Comparison of ENCODE assay signal across 8 mouse cellular contexts in the genomic region with DNA sequence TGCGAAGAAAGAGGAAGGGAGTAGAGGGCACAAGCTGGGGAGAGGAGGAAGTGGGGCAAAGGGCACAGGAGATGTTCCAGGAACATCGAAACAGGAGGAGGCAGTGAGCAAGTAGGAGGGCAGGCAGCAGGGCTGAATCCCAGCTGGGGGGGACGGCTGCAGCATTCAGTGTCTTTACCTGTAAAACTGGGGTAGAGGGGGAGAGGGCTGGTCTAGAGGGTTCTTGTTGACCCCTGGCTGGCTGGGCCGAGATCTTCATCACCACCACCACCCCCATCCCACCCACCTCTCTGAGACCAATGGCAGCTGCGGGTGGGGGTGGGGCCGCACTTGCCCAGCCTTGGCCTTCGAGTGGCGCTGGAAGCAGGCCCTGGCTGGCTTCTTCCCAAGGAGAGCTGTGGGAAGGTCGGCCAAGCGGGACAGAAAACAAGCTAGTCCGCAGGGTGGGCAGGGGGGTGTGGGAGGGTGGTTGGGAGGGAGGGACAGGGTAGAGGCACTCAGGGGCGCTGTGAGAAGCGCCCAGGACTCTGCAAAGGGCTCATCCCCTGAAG. TPM values are rescaled to one million over a fixed set of nuclear protein-coding genes. Genes with fewer than 3 reads are reported as not detected.
DNase-seq lines count a peak whose midpoint lies in the region; ATAC-seq and TF ChIP-seq lines count a peak whose summit lies in the region.

Slc27a1 (plus strand) TSS at position 496 of the 551 bp plus-strand sequence.

- no peak; the same call in 1 of the 2 replicates for TF ChIP-seq POLR2A in heart, adult 2 months (IDR thresholded peaks at IDR 0.05; ENCODE audit: insufficient read depth, low read depth, low read length)

- TF ChIP-seq EP300 in heart, adult 2 months (IDR thresholded peaks at IDR 0.05; ENCODE audit: insufficient read depth, low read depth, low read length), result no peak

- intact Hi-C loops in heart, adult 2 months (cut with DNase I), result no loop called here

- H3K4me2 ChIP-seq in limb, embryonic 11.5 days (ENCODE audit: low read depth, severe bottlenecking), result peak within 1 kb of the TSS; percentile 86
- H3K4me2 ChIP-seq in midbrain, embryonic 13.5 days (replicated peaks), result peak within 1 kb of the TSS; percentile 82

- H3K79me2 ChIP-seq in heart, adult 2 months (replicated peaks; ENCODE audit: control insufficient read depth, insufficient read depth, low read length), result no peaks in the 10 kb centered on the region; the same call in 1 of the 2 replicates

- H3K4me1 ChIP-seq in heart, adult 2 months (ENCODE audit: control insufficient read depth, insufficient read depth, low read length), result peaks cover 4% of the 10 kb centered on the region
- peaks cover 8% of the 10 kb centered on the region; the same call in 1 of the 2 replicates for H3K4me1 ChIP-seq in limb, embryonic 11.5 days (ENCODE audit: control insufficient read depth, insufficient read depth, low read length)
- peaks cover 40% of the 10 kb centered on the region for H3K4me1 ChIP-seq in midbrain, embryonic 13.5 days (replicated peaks)

- no peaks in the 10 kb centered on the region for H3K36me3 ChIP-seq in heart, adult 2 months (ENCODE audit: control insufficient read depth, insufficient read depth, low read length)
- H3K36me3 ChIP-seq in limb, embryonic 11.5 days (ENCODE audit: control insufficient read depth, insufficient read depth, low read length), result no peaks in the 10 kb centered on the region
- no peaks in the 10 kb centered on the region for H3K36me3 ChIP-seq in midbrain, embryonic 13.5 days

- peak within 1 kb of the TSS; percentile 67 for H3K9ac ChIP-seq in heart, adult 2 months (ENCODE audit: low read depth, low read length)
- H3K9ac ChIP-seq in limb, embryonic 11.5 days (ENCODE audit: low read length), result peak within 1 kb of the TSS; percentile 48; the same call in 1 of the 2 replicates
- peak within 1 kb of the TSS; percentile 78 for H3K9ac ChIP-seq in midbrain, embryonic 13.5 days (replicated peaks)

- peak within 1 kb of the TSS; percentile 96 for H3K27ac ChIP-seq in heart, adult 2 months
- H3K27ac ChIP-seq in limb, embryonic 11.5 days (replicated peaks; ENCODE audit: low read depth, low read length), result peak within 1 kb of the TSS; percentile 50; the same call in 1 of the 2 replicates
- peak within 1 kb of the TSS; percentile 80 for H3K27ac ChIP-seq in midbrain, embryonic 13.5 days

- no peak for ATAC-seq in limb, embryonic 11.5 days (ENCODE audit: insufficient number of reproducible peaks, low FRiP score, low TSS enrichment, low read depth)
- ATAC-seq in midbrain, embryonic 13.5 days, result peak; percentile 3; the same call in 1 of the 2 replicates

- no peaks in the 10 kb centered on the region for H3K27me3 ChIP-seq in heart, adult 2 months (ENCODE audit: control insufficient read depth, insufficient read depth, low read length)
- H3K27me3 ChIP-seq in limb, embryonic 11.5 days (ENCODE audit: control insufficient read depth, insufficient read depth, low read length), result peaks cover 14% of the 10 kb centered on the region; the same call in 1 of the 2 replicates
- peaks cover 25% of the 10 kb centered on the region for H3K27me3 ChIP-seq in midbrain, embryonic 13.5 days

- no peak for TF ChIP-seq CTCF in heart, adult 2 months (IDR thresholded peaks at IDR 0.05)

- H3K9me3 ChIP-seq in limb, embryonic 11.5 days (ENCODE audit: control insufficient read depth, low read length), result peaks cover 4% of the 10 kb centered on the region; the same call in 1 of the 2 replicates
- peaks cover 4% of the 10 kb centered on the region; the same call in 1 of the 2 replicates for H3K9me3 ChIP-seq in midbrain, embryonic 13.5 days

- peak; percentile 68 for DNase-seq in layer of hippocampus, adult 11-12 months (ENCODE audit: low spot score)
- no peak for DNase-seq in layer of hippocampus, adult 9-10 months (ENCODE audit: low spot score)
- peak; percentile 49 to 58 for DNase-seq in cerebellum, postnatal 36 days
- DNase-seq in heart, adult 2 months, result peak; percentile 84 to 87
- peak; percentile 92 for DNase-seq in kidney, adult 18-20 months
- no peak for DNase-seq in limb, embryonic 11.5 days (ENCODE audit: low spot score)
- peak; percentile 83 for DNase-seq in testis, postnatal 14 days (ENCODE audit: low spot score)

- WGBS in heart, adult 2 months, result 18% methylated on average over 13 of the region's 13 CpGs
- WGBS in limb, embryonic 11.5 days, result 7% methylated on average over 13 of the region's 13 CpGs
- 11% methylated on average over 13 of the region's 13 CpGs for WGBS in midbrain, embryonic 13.5 days

- H3K4me3 ChIP-seq in heart, adult 2 months, result peak within 1 kb of the TSS; percentile 64
- peak within 1 kb of the TSS; percentile 65 for H3K4me3 ChIP-seq in limb, embryonic 11.5 days (ENCODE audit: low read depth, low read length)
- H3K4me3 ChIP-seq in midbrain, embryonic 13.5 days (replicated peaks), result peak within 1 kb of the TSS; percentile 68

RNA-seq across cellular contexts. Expression of gene Slc27a1, which starts in this region (rescaled TPM):
- 100 to 1,000 TPM; 159 to 191 TPM for total RNA-seq in heart, adult 2 months (2021)
- polyA plus RNA-seq in heart, adult 2 months (2012; rRNA removed), result 227 and 281 TPM in 2 replicates
- polyA plus RNA-seq in limb, embryonic 11.5 days (2014; fragmentation: Nextera tagmentation; extraction: Ambion mirVana), result 16.7 and 18.0 TPM in 2 replicates
- polyA plus RNA-seq in midbrain, embryonic 13.5 days (2015; fragmentation: Nextera tagmentation; extraction: Ambion mirVana), result 53.7 and 58.7 TPM in 2 replicates

Comparison
In these comparisons a context has a peak if more than half of its experiments do, and no peak if none do; other contexts are left out.
1. DNase-seq: peak in layer of hippocampus, adult 11-12 months (single experiment), cerebellum, postnatal 36 days (2 of 2), heart, adult 2 months (2 of 2), kidney, adult 18-20 months (single experiment) and testis, postnatal 14 days (single experiment); none in layer of hippocampus, adult 9-10 months (single experiment) and limb, embryonic 11.5 days (single experiment).
2. Peak in every context shown above with its lines, with median percentiles within 50 percentile points of each other: H3K27ac ChIP-seq, H3K4me3 ChIP-seq and H3K9ac ChIP-seq.